Mouse (Mus musculus): ENCODE measurements at regions not wholly inside any gene's neighbourhood (a gene's known extent, or its start where the extent isn't known, plus 50 kb on each side); places are given as distances from the start of the nearest gene placed in this dataset.
A peak's percentile ranks its signal among the peaks of the same experiment; 100 is the strongest.
"Not testable (repeated sequence)": the region's sequence is repeated elsewhere in the genome, so short reads cannot be mapped to it uniquely, and the experiment has no call there.

GRCm38 (mm10) chr12:79984025-79984790, 128.6 kb downstream of the Zfp36l1 start:
- H3K36me3 ChIP-seq (ENCODE audit: control insufficient read depth, insufficient read depth, low read length) = no peaks in the 10 kb centered on the region
- no peaks in the 10 kb centered on the region; the same call in 1 of the 2 replicates for H3K4me1 ChIP-seq (ENCODE audit: control insufficient read depth, insufficient read depth, insufficient read length)
- WGBS = 90% methylated on average over 10 of the region's 10 CpGs
- H3K4me3 ChIP-seq (ENCODE audit: extremely low read depth, insufficient read depth, insufficient read length) = no peak overlapping the region
- DNase-seq (ENCODE audit: low read depth in 1 of 2, low spot score in 2 of 2) = no peak
- H3K27ac ChIP-seq (ENCODE audit: insufficient read depth, low read length) = no peak overlapping the region
- H3K27me3 ChIP-seq (ENCODE audit: control insufficient read depth, insufficient read depth, low read length) = no peaks in the 10 kb centered on the region
- no peak for TF ChIP-seq POLR2A (IDR thresholded peaks at IDR 0.05; ENCODE audit: low read depth, low read length)
- no peak for TF ChIP-seq CTCF (IDR thresholded peaks at IDR 0.05; ENCODE audit: extremely low read depth, insufficient read depth, insufficient read length, insufficient replicate concordance)

GRCm38 (mm10) chr12:79983232-79983631, 129.6 kb downstream of the Zfp36l1 start:
- peak; percentile 62 to 76 for DNase-seq (ENCODE audit: low read depth in 1 of 2, low spot score in 2 of 2)
- H3K27me3 ChIP-seq (ENCODE audit: control insufficient read depth, insufficient read depth, low read length) = no peaks in the 10 kb centered on the region
- 32% methylated on average over 6 of the region's 6 CpGs for WGBS
- H3K36me3 ChIP-seq (ENCODE audit: control insufficient read depth, insufficient read depth, low read length) = no peaks in the 10 kb centered on the region
- H3K4me1 ChIP-seq (ENCODE audit: control insufficient read depth, insufficient read depth, insufficient read length) = no peaks in the 10 kb centered on the region; the same call in 1 of the 2 replicates
- no peak overlapping the region for H3K27ac ChIP-seq (ENCODE audit: insufficient read depth, low read length)
- TF ChIP-seq CTCF (IDR thresholded peaks at IDR 0.05; ENCODE audit: extremely low read depth, insufficient read depth, insufficient read length, insufficient replicate concordance) = no peak
- no peak for TF ChIP-seq POLR2A (IDR thresholded peaks at IDR 0.05; ENCODE audit: low read depth, low read length)
- no peak overlapping the region for H3K4me3 ChIP-seq (ENCODE audit: extremely low read depth, insufficient read depth, insufficient read length)

GRCm38 (mm10) chr12:79982497-79982896, 130.3 kb downstream of the Zfp36l1 start:
- not testable (repeated sequence) for H3K4me1 ChIP-seq (ENCODE audit: control insufficient read depth, insufficient read depth, insufficient read length); H3K4me3 ChIP-seq (ENCODE audit: extremely low read depth, insufficient read depth, insufficient read length); H3K36me3 ChIP-seq (ENCODE audit: control insufficient read depth, insufficient read depth, low read length); H3K27me3 ChIP-seq (ENCODE audit: control insufficient read depth, insufficient read depth, low read length); H3K27ac ChIP-seq (ENCODE audit: insufficient read depth, low read length); DNase-seq (ENCODE audit: low read depth in 1 of 2, low spot score in 2 of 2)
- WGBS = 79% methylated on average over 1 of the region's 1 CpGs

- DNase-seq (ENCODE audit: low read depth in 1 of 2, low spot score in 2 of 2) = no peak
- peaks cover 4% of the 10 kb centered on the region for H3K4me1 ChIP-seq (ENCODE audit: control insufficient read depth, insufficient read depth, insufficient read length)
- no peak overlapping the region for H3K27ac ChIP-seq (ENCODE audit: insufficient read depth, low read length)
- no peak overlapping the region for H3K4me3 ChIP-seq (ENCODE audit: extremely low read depth, insufficient read depth, insufficient read length)
- no peaks in the 10 kb centered on the region for H3K27me3 ChIP-seq (ENCODE audit: control insufficient read depth, insufficient read depth, low read length)
- 75% methylated on average over 4 of the region's 4 CpGs for WGBS
- H3K36me3 ChIP-seq (ENCODE audit: control insufficient read depth, insufficient read depth, low read length) = no peaks in the 10 kb centered on the region
- TF ChIP-seq POLR2A (IDR thresholded peaks at IDR 0.05; ENCODE audit: low read depth, low read length) (no peak), CTCF (IDR thresholded peaks at IDR 0.05; ENCODE audit: extremely low read depth, insufficient read depth, insufficient read length, insufficient replicate concordance) (no peak)
Observed at GRCm38 (mm10) chr12:79980711-79981110, 132.1 kb downstream of the Zfp36l1 start.

GRCm38 (mm10) chr12:79977136-79977535, 135.7 kb downstream of the Zfp36l1 start:
- WGBS = 98% methylated on average over 3 of the region's 3 CpGs
- peaks cover 11% of the 10 kb centered on the region for H3K4me1 ChIP-seq (ENCODE audit: control insufficient read depth, insufficient read depth, insufficient read length)
- no peaks in the 10 kb centered on the region for H3K36me3 ChIP-seq (ENCODE audit: control insufficient read depth, insufficient read depth, low read length)
- H3K27me3 ChIP-seq (ENCODE audit: control insufficient read depth, insufficient read depth, low read length) = no peaks in the 10 kb centered on the region
- DNase-seq (ENCODE audit: low read depth in 1 of 2, low spot score in 2 of 2) = no peak
- H3K27ac ChIP-seq (ENCODE audit: insufficient read depth, low read length) = no peak overlapping the region
- TF ChIP-seq CTCF (IDR thresholded peaks at IDR 0.05; ENCODE audit: extremely low read depth, insufficient read depth, insufficient read length, insufficient replicate concordance) (no peak), POLR2A (IDR thresholded peaks at IDR 0.05; ENCODE audit: low read depth, low read length) (no peak)
- no peak overlapping the region for H3K4me3 ChIP-seq (ENCODE audit: extremely low read depth, insufficient read depth, insufficient read length)

GRCm38 (mm10) chr12:79975466-79976239, 137.2 kb downstream of the Zfp36l1 start:
- H3K4me1 ChIP-seq (ENCODE audit: control insufficient read depth, insufficient read depth, insufficient read length) = peaks cover 16% of the 10 kb centered on the region
- TF ChIP-seq POLR2A (IDR thresholded peaks at IDR 0.05; ENCODE audit: low read depth, low read length) = no peak
- no peak for TF ChIP-seq CTCF (IDR thresholded peaks at IDR 0.05; ENCODE audit: extremely low read depth, insufficient read depth, insufficient read length, insufficient replicate concordance)
- WGBS = 79% methylated on average over 9 of the region's 9 CpGs
- H3K27me3 ChIP-seq (ENCODE audit: control insufficient read depth, insufficient read depth, low read length) = no peaks in the 10 kb centered on the region
- no peaks in the 10 kb centered on the region for H3K36me3 ChIP-seq (ENCODE audit: control insufficient read depth, insufficient read depth, low read length)
- H3K4me3 ChIP-seq (ENCODE audit: extremely low read depth, insufficient read depth, insufficient read length) = no peak overlapping the region
- 0 out of 2 replicates have a peak overlapping the region, but pooled peaks have one; percentile 4 for H3K27ac ChIP-seq (ENCODE audit: insufficient read depth, low read length)
- DNase-seq (ENCODE audit: low read depth in 1 of 2, low spot score in 2 of 2) = no peak

- WGBS = 55% methylated on average over 6 of the region's 6 CpGs
- Histone ChIP-seq H3K36me3 (ENCODE audit: control insufficient read depth, insufficient read depth, low read length) (no peaks in the 10 kb centered on the region), H3K27me3 (ENCODE audit: control insufficient read depth, insufficient read depth, low read length) (no peaks in the 10 kb centered on the region), H3K4me3 (ENCODE audit: extremely low read depth, insufficient read depth, insufficient read length) (no peak overlapping the region), H3K27ac (ENCODE audit: insufficient read depth, low read length) (0 out of 2 replicates have a peak overlapping the region, but pooled peaks have one; percentile 4), H3K4me1 (ENCODE audit: control insufficient read depth, insufficient read depth, insufficient read length) (peaks cover 21% of the 10 kb centered on the region)
- no peak for TF ChIP-seq CTCF (IDR thresholded peaks at IDR 0.05; ENCODE audit: extremely low read depth, insufficient read depth, insufficient read length, insufficient replicate concordance)
- no peak for TF ChIP-seq POLR2A (IDR thresholded peaks at IDR 0.05; ENCODE audit: low read depth, low read length)
- DNase-seq (ENCODE audit: low read depth in 1 of 2, low spot score in 2 of 2) = peak in 1 of 2 experiments; percentile 14
Observed at GRCm38 (mm10) chr12:79975050-79975449, 137.8 kb downstream of the Zfp36l1 start.
